Mouse (Mus musculus): ENCODE data around the gene Ano6.

The Ano6 gene

GRCm38 (mm10) chr15:95843183-95843949, 52.7 kb downstream of the Ano6 start:
- in situ Hi-C loops (cut with MboI; ENCODE audit: unreplicated experiment in 2 of 2): no loop called here

DNA sequence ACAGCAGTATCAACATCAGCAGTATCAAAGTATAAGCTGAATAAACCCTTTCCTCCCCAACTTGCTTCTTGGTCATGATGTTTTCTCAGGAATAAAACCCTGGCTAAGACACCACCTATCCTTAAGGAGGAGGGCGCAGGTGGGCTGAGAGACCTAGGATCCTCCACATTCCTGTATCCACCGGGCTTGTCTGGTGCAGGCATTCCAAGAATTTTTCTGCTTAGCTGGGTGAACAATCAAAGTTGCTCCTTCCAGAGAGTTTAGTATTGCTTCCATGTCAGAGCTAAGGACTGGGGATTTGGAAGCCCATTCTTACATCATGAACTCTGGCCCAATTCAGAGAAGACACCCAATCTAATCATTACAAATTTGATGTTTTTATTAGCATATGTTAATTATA, 53.8 kb downstream of the Ano6 start:
- in situ Hi-C loops (cut with MboI; ENCODE audit: unreplicated experiment in 2 of 2): no loop called here

DNA sequence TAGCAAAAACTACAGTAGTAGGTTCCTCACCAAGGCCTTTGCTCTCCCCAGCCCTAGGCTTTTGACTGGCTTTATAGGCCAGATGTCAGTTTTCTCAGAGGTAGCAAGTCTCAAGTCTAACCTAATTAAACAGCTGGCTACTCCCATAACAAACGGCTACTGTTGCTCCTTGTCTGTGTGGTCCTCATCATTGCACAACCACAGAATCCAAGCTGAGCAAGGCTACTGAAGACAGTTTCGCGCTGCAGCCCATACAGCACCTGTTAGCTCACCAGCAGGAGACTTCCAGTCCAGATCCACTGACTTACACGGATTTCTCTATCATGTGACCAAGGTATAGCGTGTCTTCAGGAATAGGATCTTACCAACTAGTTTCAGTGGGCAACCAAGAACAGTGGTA, 55.5 kb downstream of the Ano6 start:
- in situ Hi-C loops (cut with MboI; ENCODE audit: unreplicated experiment in 2 of 2): no loop called here

DNA sequence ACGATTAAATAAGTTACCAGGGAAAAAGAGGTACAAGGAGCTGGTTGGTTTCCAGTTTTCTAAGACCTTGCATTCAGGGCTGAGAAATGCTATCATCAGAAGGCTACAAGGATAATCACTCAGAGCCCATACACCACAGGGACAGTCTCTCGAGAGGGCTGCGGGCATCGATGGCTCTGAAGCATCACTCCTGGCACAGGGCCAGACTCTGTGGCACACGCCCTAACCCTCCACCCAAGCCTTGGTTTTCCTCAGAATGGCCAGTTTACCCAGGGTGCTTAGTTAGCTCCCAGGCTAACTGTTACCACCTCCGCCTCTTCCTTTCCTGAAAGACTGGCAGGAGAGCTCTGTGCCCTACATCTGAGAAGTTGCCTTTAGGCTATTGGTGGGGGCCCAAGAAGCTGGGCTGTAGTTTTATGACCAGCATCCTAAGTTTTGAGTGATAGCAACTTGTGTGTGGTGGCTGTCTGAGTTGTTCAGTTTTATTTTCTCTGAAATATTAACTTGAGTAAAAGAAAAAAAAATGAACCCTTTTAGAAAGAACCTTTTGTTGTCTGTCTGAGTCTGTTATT, 57.9 kb downstream of the Ano6 start:
- in situ Hi-C loops (cut with MboI; ENCODE audit: unreplicated experiment in 2 of 2): no loop called here

DNA sequence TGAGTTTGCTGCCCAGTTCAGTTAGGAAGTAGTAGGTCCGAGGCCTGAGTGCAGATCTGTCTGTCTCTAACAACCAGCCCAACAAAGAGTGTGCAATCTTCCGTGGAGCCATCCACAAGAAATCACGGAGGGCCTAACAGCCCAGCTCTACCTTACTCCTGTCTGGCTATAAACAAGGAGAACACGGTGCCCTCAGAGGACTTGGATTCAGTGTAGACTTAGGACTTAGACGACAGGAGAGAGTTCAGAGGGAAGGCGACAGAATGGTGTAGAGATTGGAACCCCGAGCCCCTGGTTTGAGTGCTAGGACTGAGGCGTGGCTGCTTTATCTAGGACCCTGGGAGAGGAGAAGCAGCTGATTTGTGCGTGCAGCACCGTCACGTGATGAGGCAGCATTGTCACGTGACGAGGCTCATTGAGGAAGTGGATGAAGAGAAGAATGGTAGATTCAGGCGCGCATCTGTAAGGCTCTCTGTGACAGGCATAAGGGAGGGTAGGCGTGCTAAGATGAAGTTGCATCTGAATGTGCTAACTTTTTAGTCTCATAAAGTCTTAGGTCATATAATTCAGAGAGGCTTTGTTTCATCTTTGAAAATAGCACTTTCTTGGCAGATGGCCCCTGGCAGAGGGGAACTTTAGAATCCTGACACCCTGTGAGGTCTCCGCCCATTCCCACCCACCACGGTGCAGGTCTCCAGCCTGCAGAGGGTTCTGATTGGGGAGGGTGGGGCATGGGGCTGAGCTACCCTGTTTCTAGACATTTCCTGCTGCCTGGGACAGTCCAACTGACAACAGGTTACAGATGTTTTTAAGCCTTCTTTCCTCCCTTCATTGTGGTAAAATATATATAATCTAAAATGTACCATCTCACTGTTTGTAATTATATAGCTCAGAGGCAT, 59.1 kb downstream of the Ano6 start:
- in situ Hi-C loops (cut with MboI; ENCODE audit: unreplicated experiment in 2 of 2): no loop called here

GRCm38 (mm10) chr15:95850546-95850945, 59.9 kb downstream of the Ano6 start:
- in situ Hi-C loops (cut with MboI; ENCODE audit: unreplicated experiment in 2 of 2): no loop called here

DNA sequence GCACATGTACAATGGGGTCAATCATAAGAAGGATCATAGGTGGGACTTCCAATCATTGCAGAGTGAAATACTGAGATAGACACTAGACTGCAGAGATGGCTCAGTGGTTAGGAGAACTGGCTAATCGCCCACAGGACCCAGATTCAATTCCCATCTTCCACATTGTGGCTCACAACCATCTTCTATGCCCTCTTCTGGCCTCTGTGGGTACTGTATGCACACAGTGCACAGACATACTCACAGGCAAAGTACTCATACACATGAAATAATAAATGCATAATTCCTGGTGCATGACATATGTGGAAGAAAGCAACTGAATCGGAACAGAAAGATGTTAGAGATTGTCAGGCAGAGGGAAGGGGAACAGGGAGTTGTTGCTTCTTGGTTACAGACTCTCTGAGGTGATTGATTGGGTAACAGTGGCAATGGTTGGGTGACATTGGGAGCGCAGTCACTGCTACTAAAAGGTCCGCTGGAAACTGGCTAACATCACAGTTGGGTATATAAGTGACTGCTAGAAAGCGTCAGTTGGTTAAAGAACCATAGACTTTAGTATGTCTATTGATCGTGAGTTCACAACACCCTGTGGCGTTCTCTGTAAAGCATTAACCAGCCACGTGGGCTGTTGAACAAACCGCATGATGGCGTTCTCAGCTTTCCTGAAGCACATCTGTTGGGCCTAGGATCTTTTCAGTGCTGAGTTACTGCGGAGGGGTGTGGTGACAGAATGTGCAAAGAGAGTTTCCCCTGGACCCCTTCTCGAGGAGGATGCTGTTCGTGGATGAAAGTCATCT, 64.6 kb downstream of the Ano6 start:
- in situ Hi-C loops (cut with MboI; ENCODE audit: unreplicated experiment in 2 of 2): no loop called here

GRCm38 (mm10) chr15:95855953-95856352, 65.3 kb downstream of the Ano6 start:
- in situ Hi-C loops (cut with MboI; ENCODE audit: unreplicated experiment in 2 of 2): no loop called here

DNA sequence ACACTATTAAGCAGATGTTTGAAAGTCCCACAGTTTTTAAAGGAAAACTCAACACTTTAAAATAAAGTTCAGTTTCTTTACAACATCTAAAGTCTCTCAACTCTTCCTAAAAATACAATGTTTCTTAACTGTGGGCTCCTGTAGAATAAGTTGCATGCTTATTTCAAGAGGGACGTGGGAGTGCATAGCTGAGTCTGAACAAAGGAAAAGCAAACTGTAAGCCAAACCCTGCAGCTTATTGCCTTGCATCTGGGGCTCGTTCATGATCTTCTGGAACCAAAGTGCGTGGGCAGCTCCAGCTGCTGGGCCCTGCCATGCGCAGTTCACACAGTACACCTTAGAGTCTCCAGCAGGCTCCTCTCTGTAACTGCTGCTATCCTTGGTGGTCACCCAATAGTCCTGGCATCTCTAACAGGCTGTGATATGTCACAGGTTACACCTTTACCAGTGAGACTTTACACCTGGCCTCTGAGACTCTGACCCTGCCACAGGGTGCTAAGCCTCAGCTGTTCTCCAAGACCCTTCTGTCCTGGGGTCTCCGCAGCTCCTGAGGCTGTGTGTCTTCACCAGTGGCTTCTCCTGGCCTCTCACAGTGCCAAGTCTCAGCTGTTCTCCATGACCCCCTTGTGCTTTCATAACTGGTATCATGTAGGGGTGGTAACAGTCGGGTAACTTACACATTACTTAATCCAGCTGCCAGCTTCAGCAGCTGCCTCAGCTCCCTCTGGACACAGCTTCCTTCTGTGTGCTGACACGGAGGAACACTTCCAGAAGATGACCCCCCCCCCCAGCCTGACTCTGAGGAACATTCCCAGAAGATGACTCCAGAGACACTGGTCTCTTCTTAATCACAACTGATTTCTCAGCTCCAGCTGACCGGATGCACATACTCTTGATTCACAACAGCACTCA, 66.3 kb downstream of the Ano6 start:
- in situ Hi-C loops (cut with MboI; ENCODE audit: unreplicated experiment in 2 of 2): no loop called here

DNA sequence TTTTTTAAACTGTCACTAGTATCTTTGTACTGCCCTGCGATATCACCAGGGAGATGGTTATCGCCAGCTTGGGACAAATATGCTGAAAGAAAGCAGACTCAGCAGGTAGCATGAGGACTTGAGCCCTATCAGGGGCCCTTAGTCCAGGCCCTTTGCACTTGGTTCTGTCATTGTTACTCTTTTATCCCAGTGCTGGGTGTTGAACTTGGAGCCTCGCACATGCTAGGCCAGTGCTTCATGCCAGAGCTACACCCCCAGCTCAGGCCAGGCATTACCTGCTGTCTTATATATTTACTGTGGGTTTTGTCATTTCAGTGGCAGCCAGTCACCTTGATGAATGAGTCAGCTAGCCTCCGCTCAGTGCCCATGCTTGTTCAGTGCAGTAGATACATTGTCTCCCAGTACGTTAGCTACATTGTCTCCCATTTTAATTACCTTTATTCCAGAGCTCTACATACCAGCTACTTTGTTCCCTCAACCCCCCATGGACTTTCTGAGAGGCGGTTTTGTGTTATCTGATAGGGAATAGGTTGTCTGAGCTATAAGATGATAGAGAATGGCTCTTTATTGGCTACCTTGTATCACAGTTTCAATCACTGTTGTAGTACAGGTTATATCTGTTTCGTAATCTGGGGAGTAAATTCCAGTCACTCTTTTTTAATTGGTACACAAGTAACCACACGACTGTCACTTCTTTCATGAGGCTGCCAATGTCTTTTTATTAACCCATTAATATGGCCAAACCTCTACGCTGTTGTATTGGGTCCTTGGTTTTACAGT, 68.4 kb downstream of the Ano6 start:
- in situ Hi-C loops (cut with MboI; ENCODE audit: unreplicated experiment in 2 of 2): no loop called here

DNA sequence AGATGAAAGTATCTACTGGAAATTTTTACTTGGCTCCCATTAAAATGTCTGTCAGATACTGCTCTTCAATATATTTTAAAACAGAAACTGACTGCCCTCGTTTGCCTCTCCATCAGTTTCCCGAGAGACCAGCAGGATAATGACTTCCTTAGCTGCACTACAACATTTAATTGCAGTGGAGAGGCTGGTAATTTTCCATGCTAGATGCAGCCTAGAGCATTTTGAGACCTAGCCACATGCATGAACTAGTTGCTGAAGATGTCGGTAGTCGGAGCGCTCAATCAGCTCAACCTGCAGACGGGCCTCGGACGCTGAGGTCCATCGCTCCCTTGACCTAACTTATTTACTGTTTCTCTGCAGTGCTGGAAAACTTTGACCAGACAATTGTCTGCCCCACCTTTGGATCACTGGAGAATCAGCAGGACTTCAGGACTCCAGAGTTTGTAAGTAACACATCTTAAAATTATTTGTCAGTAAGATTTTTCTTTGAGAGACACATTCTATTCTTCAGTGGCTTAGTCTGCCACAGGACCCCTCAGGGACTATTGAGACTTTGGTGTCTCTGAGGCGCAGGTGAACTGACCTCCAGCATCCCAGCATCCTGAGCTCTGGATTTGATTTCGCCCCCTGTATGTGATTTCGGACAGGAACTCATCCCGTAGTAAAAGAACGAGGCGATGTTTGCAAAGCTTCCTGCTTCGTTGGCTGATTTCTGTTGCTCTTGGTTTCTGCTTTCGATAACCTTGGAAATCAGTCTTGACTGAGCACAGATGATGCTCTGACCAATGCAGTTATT, 73.4 kb downstream of the Ano6 start:
- in situ Hi-C loops (cut with MboI; ENCODE audit: unreplicated experiment in 2 of 2): no loop called here

- in situ Hi-C loops (cut with MboI; ENCODE audit: unreplicated experiment in 2 of 2): no loop called here
These were observed 74.9 kb downstream of the Ano6 start for GRCm38 (mm10) chr15:95865311-95866100.

DNA sequence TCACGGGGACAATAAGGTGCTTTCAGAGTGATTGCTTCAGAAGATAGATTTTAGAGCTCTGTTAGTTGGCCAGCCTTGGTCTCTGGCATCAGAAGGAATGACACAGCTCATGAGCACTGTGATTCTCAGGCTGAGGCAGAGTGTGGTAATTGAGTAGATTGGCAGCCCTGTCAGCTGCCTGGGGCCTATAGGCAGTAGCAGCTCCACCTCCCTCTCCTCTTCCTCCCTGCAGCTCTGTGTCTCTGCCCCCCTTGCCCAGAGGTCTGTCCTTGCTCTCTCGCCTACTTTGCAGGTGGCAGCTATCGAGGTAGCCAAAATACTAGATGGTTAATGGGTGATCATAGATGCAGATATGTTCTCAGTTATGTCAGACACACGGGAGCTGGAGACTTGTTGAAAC, 77.5 kb downstream of the Ano6 start:
- in situ Hi-C loops (cut with MboI; ENCODE audit: unreplicated experiment in 2 of 2): no loop called here

DNA sequence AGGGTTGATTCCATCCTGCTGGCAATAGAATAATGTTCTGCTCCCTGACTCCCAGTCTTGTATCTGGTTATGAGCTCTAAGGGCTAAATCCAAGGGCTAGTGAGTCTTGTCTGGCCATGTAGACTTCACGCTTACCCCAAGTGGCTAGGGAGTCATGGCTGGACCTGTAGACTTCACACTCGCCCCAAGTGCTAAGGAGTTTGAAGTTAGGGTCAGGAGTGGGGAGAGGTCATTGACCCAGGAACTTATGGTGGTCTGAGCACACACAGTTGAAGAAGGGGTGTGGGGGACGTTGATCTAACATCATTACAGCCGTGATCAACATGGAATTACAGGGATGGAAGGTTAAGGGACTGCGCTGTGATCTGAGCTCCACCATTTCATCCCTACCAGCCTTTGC, 79.0 kb downstream of the Ano6 start:
- in situ Hi-C loops (cut with MboI; ENCODE audit: unreplicated experiment in 2 of 2): no loop called here

- in situ Hi-C loops (cut with MboI; ENCODE audit: unreplicated experiment in 2 of 2): no loop called here
These were observed 81.0 kb downstream of the Ano6 start for GRCm38 (mm10) chr15:95871631-95872030.

GRCm38 (mm10) chr15:95872447-95872846, 81.8 kb downstream of the Ano6 start:
- in situ Hi-C loops (cut with MboI; ENCODE audit: unreplicated experiment in 2 of 2): no loop called here

DNA sequence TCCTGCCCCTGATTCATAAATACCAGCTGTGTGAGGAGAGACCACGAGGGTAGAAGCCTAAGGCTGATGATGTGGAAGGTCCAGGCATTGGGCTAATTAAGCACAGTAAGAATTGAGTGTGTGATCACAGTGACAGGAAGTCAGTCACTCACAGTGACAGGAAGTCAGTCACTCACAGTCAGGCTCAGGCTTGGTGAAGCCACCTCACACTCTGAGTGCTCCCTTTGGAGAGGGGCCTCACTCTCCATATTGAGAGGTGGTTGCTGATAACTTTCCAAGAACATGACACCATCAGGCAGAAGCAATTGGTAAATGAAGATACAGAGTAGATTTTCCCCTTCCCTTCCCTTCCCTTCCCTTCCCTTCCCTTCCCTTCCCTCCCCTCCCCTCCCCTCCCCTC, 82.6 kb downstream of the Ano6 start:
- in situ Hi-C loops (cut with MboI; ENCODE audit: unreplicated experiment in 2 of 2): no loop called here
